Mouse (Mus musculus) bone marrow macrophage, adult 2 months (primary cell): ENCODE measurements around the gene Map3k20. TPM values are rescaled to one million over a fixed set of nuclear protein-coding genes. Genes with fewer than 3 reads are reported as not detected.

Experiments used
- H3K27ac ChIP-seq: 2 replicates; pipeline ENCODE4 v1.5.1; 2012; ENCODE audit warnings: low read depth, low read length; ENCODE audit not compliant: insufficient read depth
- H3K4me1 ChIP-seq: 2 replicates; pipeline ENCODE4 v1.6.1; 2012; ENCODE audit warnings: low read length; ENCODE audit not compliant: control insufficient read depth, insufficient read depth
- H3K4me3 ChIP-seq: 2 replicates; pipeline ENCODE4 v1.5.1; 2012; ENCODE audit warnings: mild to moderate bottlenecking, low read length, moderate library complexity; ENCODE audit not compliant: insufficient read depth
- CTCF ChIP-seq: IDR thresholded peaks from 2 replicates; pipeline ENCODE4 v1.5.1; 2012; ENCODE audit warnings: low read depth, mild to moderate bottlenecking, low read length, moderate library complexity
- POLR2A ChIP-seq: IDR thresholded peaks from 2 replicates; pipeline ENCODE4 v1.6.1; 2012; ENCODE audit warnings: mild to moderate bottlenecking, low read depth, low read length, borderline replicate concordance
- polyA plus RNA-seq: library from polyadenylated mRNA; stranded (reverse); fragments of >200 nt; gene quantifications from 2 replicates; pipeline ENCODE4 v1.2.4, GENCODE M21; 2012; ENCODE audit not compliant: missing spikeins, insufficient read depth, insufficient read length

Gene Map3k20
- polyA plus RNA-seq, 1 experiment, result 20.3 TPM

- no peak for TF ChIP-seq POLR2A
- no peak for TF ChIP-seq CTCF
- peaks cover 35% of the 10 kb centered on the region for H3K4me1 ChIP-seq
- peak overlapping the region; percentile 33; the same call in 1 of the 2 replicates for H3K27ac ChIP-seq
- no peak overlapping the region for H3K4me3 ChIP-seq
Measured at GRCm38 (mm10) chr2:72443960-72444359, 158.5 kb downstream of the Map3k20 start.

DNA sequence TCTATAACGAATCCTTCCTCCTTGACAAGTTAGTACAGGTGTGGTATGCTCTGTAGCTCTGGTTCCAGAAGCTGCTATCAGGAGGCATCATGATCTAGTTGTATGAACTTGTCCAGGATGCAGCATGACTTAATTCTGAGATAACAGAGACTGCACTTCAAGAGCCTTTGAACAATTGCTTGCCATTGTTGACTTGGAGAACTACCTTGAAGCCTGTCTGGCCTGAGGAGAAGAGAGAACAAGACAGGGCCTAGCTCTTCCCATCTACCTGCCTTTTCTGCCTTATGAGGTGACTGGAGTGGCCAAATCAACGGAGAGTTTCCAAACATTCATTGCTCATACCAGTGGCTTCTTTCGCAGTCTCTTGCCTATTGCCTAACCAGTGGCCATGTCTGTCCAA lies 160.7 kb downstream of the Map3k20 start:
- Histone ChIP-seq H3K4me3 (no peak overlapping the region), H3K27ac (peak overlapping the region; percentile 50), H3K4me1 (peaks cover 31% of the 10 kb centered on the region)
- TF ChIP-seq POLR2A, result no peak

GRCm38 (mm10) chr2:72446615-72447014 lies 161.2 kb downstream of the Map3k20 start:
- H3K4me3 ChIP-seq, result no peak overlapping the region
- peaks cover 31% of the 10 kb centered on the region for H3K4me1 ChIP-seq
- TF ChIP-seq CTCF (no peak), POLR2A (no peak)
- peak overlapping the region; percentile 50 for H3K27ac ChIP-seq

- Histone ChIP-seq H3K4me1 (0 out of 2 replicates have a peak, but pooled peaks cover 2% of the 10 kb centered on the region), H3K4me3 (no peak overlapping the region), H3K27ac (no peak overlapping the region)
- no peak for TF ChIP-seq CTCF
- no peak for TF ChIP-seq POLR2A
Measured at GRCm38 (mm10) chr2:72453563-72453962, 168.1 kb downstream of the Map3k20 start.

GRCm38 (mm10) chr2:72456189-72456588 lies 170.8 kb downstream of the Map3k20 start:
- H3K27ac ChIP-seq, result no peak overlapping the region
- H3K4me3 ChIP-seq, result no peak overlapping the region
- no peak for TF ChIP-seq POLR2A
- no peak for TF ChIP-seq CTCF
- 0 out of 2 replicates have a peak, but pooled peaks cover 2% of the 10 kb centered on the region for H3K4me1 ChIP-seq

DNA sequence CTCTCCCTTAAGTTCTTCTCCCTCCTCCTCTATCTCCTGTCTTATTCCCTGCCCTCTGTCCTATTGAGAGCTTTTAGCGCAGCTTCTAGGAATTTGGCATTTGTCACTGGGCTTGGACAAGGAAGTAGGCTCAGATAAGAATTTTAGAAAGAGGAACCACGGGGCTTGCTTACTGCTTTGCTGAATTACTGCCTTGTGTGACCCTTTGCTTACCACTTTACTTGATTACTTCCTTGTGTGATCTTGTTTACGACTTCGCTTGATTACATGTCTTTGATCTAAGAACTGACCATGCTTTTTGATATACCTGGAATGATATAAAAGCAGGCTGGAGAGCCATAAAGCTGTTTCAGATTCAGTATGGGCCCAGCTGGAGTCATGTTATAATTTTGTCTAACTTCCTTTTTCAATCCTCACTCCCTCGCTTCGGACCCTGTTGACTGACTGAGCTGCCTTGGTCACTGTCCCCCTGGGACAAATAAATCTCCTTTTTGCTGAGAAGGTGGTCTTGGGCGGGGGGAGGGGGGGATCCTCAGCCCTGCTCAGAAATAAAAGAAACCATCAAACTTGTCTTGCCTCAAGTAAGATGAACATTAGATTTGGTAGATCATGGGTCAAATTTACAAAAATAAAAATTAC lies 179.1 kb downstream of the Map3k20 start:
- TF ChIP-seq POLR2A (no peak), CTCF (no peak)
- Histone ChIP-seq H3K4me1 (peaks cover 20% of the 10 kb centered on the region), H3K4me3 (no peak overlapping the region), H3K27ac (peak overlapping the region; percentile 78)

- Histone ChIP-seq H3K4me1 (peaks cover 26% of the 10 kb centered on the region), H3K4me3 (no peak overlapping the region), H3K27ac (no peak overlapping the region)
- TF ChIP-seq POLR2A (no peak), CTCF (no peak)
Measured at GRCm38 (mm10) chr2:72467604-72468003, 182.2 kb downstream of the Map3k20 start.

- Histone ChIP-seq H3K4me3 (no peak overlapping the region), H3K27ac (no peak overlapping the region), H3K4me1 (peaks cover 35% of the 10 kb centered on the region)
- TF ChIP-seq POLR2A, result no peak
Measured at GRCm38 (mm10) chr2:72471415-72472070, 186.1 kb downstream of the Map3k20 start.

DNA sequence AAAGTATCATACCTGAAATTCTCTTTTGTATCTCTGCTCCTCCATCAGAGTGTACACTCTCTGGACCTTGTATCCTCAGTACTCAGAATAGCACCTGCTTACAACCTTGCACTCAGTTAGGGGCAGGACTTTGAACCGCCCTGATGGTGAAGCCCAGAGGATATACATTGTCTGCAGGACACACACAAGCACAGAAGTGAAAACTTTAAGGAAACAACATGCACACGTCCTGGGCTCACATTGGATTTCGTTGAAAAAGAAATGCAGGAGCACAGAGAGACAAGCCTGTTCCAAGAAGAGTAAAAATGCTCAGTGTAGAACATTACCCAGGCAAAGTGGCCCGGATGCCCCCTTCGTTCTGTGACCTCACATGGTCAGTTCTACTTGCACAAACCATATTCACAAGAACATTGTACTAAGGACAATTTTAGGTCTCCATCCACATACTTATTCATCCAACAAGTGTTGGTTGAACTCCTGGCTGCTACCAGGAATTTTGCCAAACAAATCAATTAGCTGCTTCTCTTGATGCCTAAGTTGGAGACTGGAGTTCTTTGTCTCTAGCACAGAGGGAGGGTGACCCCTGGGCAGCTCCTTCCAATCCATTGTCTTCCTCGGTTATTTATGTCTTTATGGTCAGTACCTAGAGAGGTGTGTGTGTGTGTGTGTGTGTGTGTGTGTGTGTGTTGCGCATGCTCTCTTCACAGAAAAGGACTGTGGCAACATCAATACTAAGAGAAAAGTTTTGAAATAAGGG lies 189.3 kb downstream of the Map3k20 start:
- Histone ChIP-seq H3K27ac (peak overlapping the region; percentile 66), H3K4me3 (no peak overlapping the region), H3K4me1 (peaks cover 46% of the 10 kb centered on the region)
- TF ChIP-seq POLR2A (no peak), CTCF (no peak)

- Histone ChIP-seq H3K27ac (peak overlapping the region; percentile 84), H3K4me1 (peaks cover 40% of the 10 kb centered on the region)
Measured at GRCm38 (mm10) chr2:72475423-72475796, 190.0 kb downstream of the Map3k20 start.

More at GRCm38 (mm10) chr2:72475423-72475796, 190.0 kb downstream of the Map3k20 start:
- TF ChIP-seq CTCF, result no peak
- TF ChIP-seq POLR2A, result no peak
- H3K4me3 ChIP-seq, result peak overlapping the region; percentile 98
